Comparison of ENCODE assay signal across 16 mouse cellular contexts in genomic region chr10:69221955-69222354, GRCm38 (mm10). TPM values are rescaled to one million over a fixed set of nuclear protein-coding genes. Genes with fewer than 3 reads are reported as not detected.
A peak's percentile ranks its signal among the peaks of the same experiment; 100 is the strongest.
DNase-seq lines count a peak whose midpoint lies in the region; ATAC-seq and TF ChIP-seq lines count a peak whose summit lies in the region.
"Had no signal": no experiment of that assay in that cellular context is flagged by ENCODE, and none has a peak within 500 bp of the region (broad histone marks: within the 10 kb centered on the region; RNA-seq: fewer than 3 reads in every experiment).

No protein-coding gene starts in this region.

- no peak for TF ChIP-seq CTCF in cerebellum, adult 2 months (IDR thresholded peaks at IDR 0.05; ENCODE audit: borderline replicate concordance, insufficient read depth, low read depth, low read length)

- no peak for DNase-seq in liver, embryonic 11.5 days (ENCODE audit: low spot score)
- DNase-seq in liver = no peak
- DNase-seq in retina, postnatal 1 day = no peak
- DNase-seq in cerebellum, adult 2 months = no peak
- no peak for DNase-seq in hindbrain, embryonic 11.5 days (ENCODE audit: low spot score)
- DNase-seq: cerebellum, adult 11-12 months; kidney, postnatal 25 days; right cerebral cortex, postnatal 14 days had no signal

- H3K9ac ChIP-seq in liver, embryonic 11.5 days (ENCODE audit: low read depth, low read length) = no peak overlapping the region
- no peak overlapping the region for H3K9ac ChIP-seq in liver, embryonic 16.5 days (ENCODE audit: low read depth, low read length)
- no peak overlapping the region for H3K9ac ChIP-seq in hindbrain, embryonic 11.5 days (ENCODE audit: low read depth, low read length)
- H3K9ac ChIP-seq: hindbrain, embryonic 15.5 days; limb, embryonic 15.5 days; midbrain, embryonic 13.5 days had no signal

- WGBS in liver, embryonic 11.5 days = 49% methylated on average over 3 of the region's 3 CpGs
- WGBS in liver, embryonic 16.5 days (ENCODE audit: insufficient replicate concordance) = 17% methylated on average over 3 of the region's 3 CpGs
- 90% methylated on average over 3 of the region's 3 CpGs for WGBS in cerebellum, adult 2 months
- 90% methylated on average over 3 of the region's 3 CpGs for WGBS in hindbrain, embryonic 11.5 days

- no peak overlapping the region for H3K4me2 ChIP-seq in liver, embryonic 11.5 days
- no peak overlapping the region for H3K4me2 ChIP-seq in liver, embryonic 16.5 days (ENCODE audit: low read depth, low read length)
- H3K4me2 ChIP-seq in hindbrain, embryonic 11.5 days (replicated peaks; ENCODE audit: low read depth, low read length) = no peak overlapping the region
- H3K4me2 ChIP-seq: hindbrain, embryonic 15.5 days; limb, embryonic 15.5 days; midbrain, embryonic 13.5 days had no signal

- H3K36me3 ChIP-seq in liver, embryonic 11.5 days (ENCODE audit: control insufficient read depth, insufficient read depth, low read length) = no peaks in the 10 kb centered on the region; the same call in 1 of the 2 replicates
- no peaks in the 10 kb centered on the region for H3K36me3 ChIP-seq in liver, embryonic 16.5 days (ENCODE audit: control insufficient read depth, insufficient read depth)
- no peaks in the 10 kb centered on the region for H3K36me3 ChIP-seq in hindbrain, embryonic 11.5 days (ENCODE audit: control insufficient read depth, insufficient read depth, low read length)
- H3K36me3 ChIP-seq: hindbrain, embryonic 15.5 days had no signal

- H3K4me3 ChIP-seq in liver, embryonic 11.5 days (ENCODE audit: low read depth, low read length) = no peak overlapping the region
- H3K4me3 ChIP-seq in liver, embryonic 16.5 days (ENCODE audit: low read depth, low read length) = no peak overlapping the region
- H3K4me3 ChIP-seq in cerebellum, adult 2 months (replicated peaks; ENCODE audit: insufficient read depth, low read depth, low read length) = no peak overlapping the region
- H3K4me3 ChIP-seq in hindbrain, embryonic 11.5 days (ENCODE audit: low read depth, low read length) = no peak overlapping the region
- H3K4me3 ChIP-seq: forebrain, embryonic 10.5 days; hindbrain, embryonic 15.5 days; limb, embryonic 15.5 days; midbrain, embryonic 13.5 days had no signal

- H3K9me3 ChIP-seq in liver, embryonic 11.5 days (ENCODE audit: control insufficient read depth, low read length) = no peaks in the 10 kb centered on the region
- no peaks in the 10 kb centered on the region for H3K9me3 ChIP-seq in liver, embryonic 16.5 days (replicated peaks; ENCODE audit: control insufficient read depth, low read length)
- H3K9me3 ChIP-seq in hindbrain, embryonic 11.5 days (ENCODE audit: control insufficient read depth, low read length) = no peaks in the 10 kb centered on the region
- H3K9me3 ChIP-seq: forebrain, embryonic 10.5 days; hindbrain, embryonic 15.5 days; limb, embryonic 15.5 days; midbrain, embryonic 13.5 days had no signal

- ATAC-seq in liver, embryonic 11.5 days (replicated peaks; ENCODE audit: low FRiP score) = peak; percentile 88
- peak; percentile 79 for ATAC-seq in granulocyte monocyte progenitor cell, adult 5-6 weeks (replicated peaks; ENCODE audit: poor library complexity, severe bottlenecking)
- peak; percentile 60 for ATAC-seq in liver, embryonic 16.5 days (ENCODE audit: low read depth)
- no peak for ATAC-seq in hindbrain, embryonic 11.5 days (ENCODE audit: low FRiP score)
- ATAC-seq: activated CD4-positive, CD25-positive, alpha-beta regulatory T cell, adult 4 months; intestine, postnatal 0 days; midbrain, embryonic 13.5 days had no signal

- TF ChIP-seq POLR2A in cerebellum, adult 2 months (IDR thresholded peaks at IDR 0.05; ENCODE audit: borderline replicate concordance, insufficient read depth, low read length) = no peak

- peaks cover 11% of the 10 kb centered on the region for H3K4me1 ChIP-seq in liver, embryonic 11.5 days (replicated peaks; ENCODE audit: control insufficient read depth, insufficient read depth, low read length)
- peaks cover 18% of the 10 kb centered on the region for H3K4me1 ChIP-seq in liver, embryonic 16.5 days (ENCODE audit: control insufficient read depth, low read depth, low read length)
- H3K4me1 ChIP-seq in cerebellum, adult 2 months (ENCODE audit: control insufficient read depth, insufficient read depth, low read length) = no peaks in the 10 kb centered on the region
- no peaks in the 10 kb centered on the region for H3K4me1 ChIP-seq in hindbrain, embryonic 11.5 days (replicated peaks; ENCODE audit: control insufficient read depth, insufficient read depth, low read length)
- H3K4me1 ChIP-seq: forebrain, embryonic 10.5 days; hindbrain, embryonic 15.5 days; limb, embryonic 15.5 days; midbrain, embryonic 13.5 days had no signal

- H3K27me3 ChIP-seq in liver, embryonic 11.5 days (replicated peaks; ENCODE audit: control insufficient read depth, insufficient read depth, low read length) = no peaks in the 10 kb centered on the region
- no peaks in the 10 kb centered on the region for H3K27me3 ChIP-seq in liver, embryonic 16.5 days (ENCODE audit: control insufficient read depth, insufficient read depth, low read depth, low read length)
- no peaks in the 10 kb centered on the region for H3K27me3 ChIP-seq in cerebellum, adult 2 months (ENCODE audit: control insufficient read depth, insufficient read depth, low read length)
- H3K27me3 ChIP-seq in hindbrain, embryonic 11.5 days (ENCODE audit: control insufficient read depth, insufficient read depth, low read length) = no peaks in the 10 kb centered on the region
- H3K27me3 ChIP-seq: hindbrain, embryonic 15.5 days; limb, embryonic 15.5 days; midbrain, embryonic 13.5 days had no signal

- no peak overlapping the region for H3K27ac ChIP-seq in liver, embryonic 11.5 days (ENCODE audit: low read depth, low read length)
- H3K27ac ChIP-seq in liver, embryonic 16.5 days (ENCODE audit: low read length) = peak overlapping the region; percentile 14; the same call in 1 of the 2 replicates
- no peak overlapping the region for H3K27ac ChIP-seq in cerebellum, adult 2 months (ENCODE audit: insufficient read depth, low read length)
- no peak overlapping the region for H3K27ac ChIP-seq in hindbrain, embryonic 11.5 days (ENCODE audit: low read depth, low read length)
- H3K27ac ChIP-seq: forebrain, embryonic 10.5 days; hindbrain, embryonic 15.5 days; limb, embryonic 15.5 days; midbrain, embryonic 13.5 days had no signal

RNA-seq across cellular contexts. Expression of gene A930033H14Rik, which starts 9.1 kb away (rescaled TPM):
- polyA plus RNA-seq in liver, embryonic 11.5 days (2014; fragmentation: Nextera tagmentation; extraction: Ambion mirVana) = 1.1 and 1.6 TPM in 2 replicates
- 2.6 and 4.3 TPM in 2 replicates for total RNA-seq in granulocyte monocyte progenitor cell, adult 5-6 weeks (2014; fragmentation: Nextera tagmentation)
- 1.2 and 1.5 TPM in 2 replicates for total RNA-seq in granulocyte monocyte progenitor cell, adult 5-6 weeks (2017)
- polyA plus RNA-seq in liver, embryonic 16.5 days (2015; fragmentation: Nextera tagmentation; extraction: Ambion mirVana) = 0.44 and 0.47 TPM in 2 replicates
- polyA plus RNA-seq in cerebellum, adult 2 months (2012; rRNA removed) = 0.92 and 1.0 TPM in 2 replicates
- 1.1 and 1.3 TPM in 2 replicates for polyA plus RNA-seq in hindbrain, embryonic 11.5 days (2014; fragmentation: Nextera tagmentation; extraction: Ambion mirVana)
- polyA plus RNA-seq: activated CD4-positive, CD25-positive, alpha-beta regulatory T cell, adult 4 months had no signal
